Mouse (Mus musculus): ENCODE results near the gene Wnt10b. TPM values are rescaled to one million over a fixed set of nuclear protein-coding genes. Genes with fewer than 3 reads are reported as not detected.

Gene Wnt10b
- polyA plus RNA-seq, 1 experiment from 2014 or later, result not detected

DNA sequence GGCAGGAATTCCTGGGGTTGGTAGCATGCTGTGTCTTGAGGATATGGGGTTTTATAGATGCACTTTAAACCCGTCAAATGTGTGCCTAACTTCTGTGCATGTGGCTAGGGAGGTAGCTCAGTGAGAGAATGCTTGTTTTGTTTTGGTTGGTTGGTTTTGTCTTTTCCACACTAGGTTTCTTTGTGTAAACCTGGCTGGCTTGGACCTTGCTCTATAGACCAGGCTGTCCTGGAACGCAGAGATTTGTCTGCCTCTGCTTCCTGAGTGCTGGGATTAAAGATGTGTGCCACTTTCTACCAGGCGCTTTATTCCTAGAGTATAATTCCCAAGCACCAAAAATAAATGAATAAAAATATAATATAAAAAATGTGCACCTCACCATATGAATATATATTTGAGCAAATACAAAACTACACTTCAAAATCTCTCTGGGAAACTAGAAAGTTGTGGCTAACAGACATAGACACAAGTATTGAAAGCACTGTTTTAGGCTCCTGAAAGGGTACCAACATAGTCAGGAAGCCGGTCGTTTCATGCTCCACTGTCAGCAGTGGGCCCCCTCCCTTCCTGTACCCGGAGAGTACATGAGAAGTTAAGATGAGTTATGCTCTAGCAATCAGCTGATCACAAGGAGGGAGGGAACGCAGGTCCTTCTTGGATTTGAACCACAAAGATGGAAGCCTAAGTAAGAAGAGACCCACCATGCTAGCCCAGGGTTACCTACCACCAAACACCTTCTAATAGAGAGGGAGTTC is 48.0 kb downstream of the Wnt10b start:
- no peak overlapping the region for H3K9ac ChIP-seq
- no peaks in the 10 kb centered on the region for H3K9me3 ChIP-seq (ENCODE audit: control insufficient read depth, low read length)
- H3K27ac ChIP-seq, result no peak overlapping the region
- H3K27me3 ChIP-seq (ENCODE audit: control insufficient read depth, insufficient read depth, low read length), result 0 out of 2 replicates have a peak, but pooled peaks cover 8% of the 10 kb centered on the region
- 0 out of 2 replicates have a peak, but pooled peaks cover 3% of the 10 kb centered on the region for H3K4me1 ChIP-seq (replicated peaks; ENCODE audit: control insufficient read depth, insufficient read depth, low read length)
- no peak overlapping the region for H3K4me3 ChIP-seq (replicated peaks; ENCODE audit: low read length)
- no peak overlapping the region for H3K4me2 ChIP-seq (replicated peaks)
- peaks cover 1% of the 10 kb centered on the region; the same call in 1 of the 2 replicates for H3K36me3 ChIP-seq (replicated peaks; ENCODE audit: control insufficient read depth, insufficient read depth)
- WGBS, result 76% methylated on average over 7 of the region's 7 CpGs
- DNase-seq (ENCODE audit: low spot score) (no peak), ATAC-seq (ENCODE audit: low FRiP score) (no peak)

DNA sequence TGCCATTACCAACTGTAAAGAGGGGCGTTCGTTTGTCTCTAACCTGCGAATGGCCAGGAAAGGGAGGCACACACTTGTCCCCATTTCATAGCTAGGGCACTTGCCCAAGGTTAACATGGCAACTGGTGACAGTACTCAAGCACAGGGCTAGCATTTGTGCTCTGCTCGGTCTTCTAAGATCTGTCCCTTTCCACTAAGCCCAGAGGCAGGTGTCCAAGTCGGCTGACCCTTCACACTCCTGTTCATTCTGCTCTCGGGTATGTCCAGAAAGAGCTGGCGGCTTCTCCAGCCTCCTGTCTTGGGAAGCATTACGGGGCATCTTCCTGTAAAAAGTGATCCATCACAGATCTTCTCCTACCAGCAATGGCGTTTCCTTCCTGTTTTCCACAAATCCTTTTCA is 49.6 kb downstream of the Wnt10b start:
- Histone ChIP-seq H3K9ac (no peak overlapping the region), H3K27ac (no peak overlapping the region), H3K4me1 (replicated peaks; ENCODE audit: control insufficient read depth, insufficient read depth, low read length) (0 out of 2 replicates have a peak, but pooled peaks cover 3% of the 10 kb centered on the region), H3K9me3 (ENCODE audit: control insufficient read depth, low read length) (no peaks in the 10 kb centered on the region), H3K27me3 (ENCODE audit: control insufficient read depth, insufficient read depth, low read length) (peaks cover 13% of the 10 kb centered on the region; the same call in 1 of the 2 replicates), H3K4me2 (replicated peaks) (peak overlapping the region; percentile 86), H3K36me3 (replicated peaks; ENCODE audit: control insufficient read depth, insufficient read depth) (no peaks in the 10 kb centered on the region), H3K4me3 (replicated peaks; ENCODE audit: low read length) (peak overlapping the region; percentile 35; the same call in 1 of the 2 replicates)
- DNase-seq (ENCODE audit: low spot score) (no peak), ATAC-seq (ENCODE audit: low FRiP score) (no peak)
- WGBS, result 35% methylated on average over 9 of the region's 9 CpGs

DNA sequence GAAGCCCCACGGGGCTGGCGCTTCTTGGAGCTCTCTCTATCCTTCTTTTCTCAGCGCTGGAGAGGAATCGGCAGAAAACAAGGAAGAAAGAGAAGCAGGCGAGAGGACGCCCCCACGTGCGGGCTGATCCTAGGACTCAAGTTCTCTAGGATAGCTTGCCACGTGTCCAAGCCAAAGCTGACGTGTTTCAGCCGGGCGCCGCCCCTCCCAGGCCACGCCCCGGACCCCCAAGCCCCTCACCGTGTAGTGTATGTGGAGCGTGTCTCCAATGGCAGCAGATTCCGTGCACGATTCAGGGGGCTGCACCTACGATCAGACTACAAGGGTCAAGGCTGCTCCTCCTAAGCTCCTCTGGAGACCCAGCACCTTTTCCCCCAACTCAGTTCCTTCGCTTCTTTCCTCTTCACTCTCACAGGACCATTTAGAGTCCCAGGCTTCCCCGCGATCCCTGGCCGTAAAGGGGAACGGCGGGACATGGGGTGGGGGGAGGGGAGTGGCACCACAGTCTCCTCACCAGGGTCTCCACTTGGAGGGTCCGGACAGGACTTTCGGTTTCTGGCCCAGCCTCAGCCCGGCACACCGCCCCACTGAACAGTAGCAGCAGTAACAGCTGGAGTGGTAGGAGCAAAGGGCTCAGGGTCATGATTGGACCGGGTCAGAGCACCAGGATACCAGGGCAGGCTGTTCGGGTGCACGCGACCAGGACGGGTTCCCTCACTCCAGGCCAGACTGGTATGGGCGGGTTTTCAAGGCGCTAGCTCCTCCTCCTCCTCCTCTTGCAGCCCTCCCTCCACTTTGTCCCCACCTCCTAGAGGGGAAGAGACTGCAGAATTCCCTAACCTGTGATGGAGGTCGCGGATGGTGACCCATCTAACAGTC is 50.3 kb downstream of the Wnt10b start, which contains the start of gene Fkbp11:
TSS of gene Fkbp11 (minus strand) at position 756 of the 879 bp plus-strand sequence.
- no peaks in the 10 kb centered on the region for H3K36me3 ChIP-seq (replicated peaks; ENCODE audit: control insufficient read depth, insufficient read depth)
- H3K9ac ChIP-seq, result peak within 1 kb of the TSS; percentile 55
- H3K4me2 ChIP-seq (replicated peaks), result peak within 1 kb of the TSS; percentile 86
- H3K4me1 ChIP-seq (replicated peaks; ENCODE audit: control insufficient read depth, insufficient read depth, low read length), result 0 out of 2 replicates have a peak, but pooled peaks cover 3% of the 10 kb centered on the region
- under 1% methylated on average over 39 of the region's 39 CpGs for WGBS
- H3K27ac ChIP-seq, result no peak within 1 kb of the TSS
- DNase-seq (ENCODE audit: low spot score) (peak; percentile 55), ATAC-seq (ENCODE audit: low FRiP score) (peak; percentile 70)
- H3K4me3 ChIP-seq (replicated peaks; ENCODE audit: low read length), result peak within 1 kb of the TSS; percentile 35
- no peaks in the 10 kb centered on the region for H3K9me3 ChIP-seq (ENCODE audit: control insufficient read depth, low read length)
- H3K27me3 ChIP-seq (ENCODE audit: control insufficient read depth, insufficient read depth, low read length), result peaks cover 19% of the 10 kb centered on the region

DNA sequence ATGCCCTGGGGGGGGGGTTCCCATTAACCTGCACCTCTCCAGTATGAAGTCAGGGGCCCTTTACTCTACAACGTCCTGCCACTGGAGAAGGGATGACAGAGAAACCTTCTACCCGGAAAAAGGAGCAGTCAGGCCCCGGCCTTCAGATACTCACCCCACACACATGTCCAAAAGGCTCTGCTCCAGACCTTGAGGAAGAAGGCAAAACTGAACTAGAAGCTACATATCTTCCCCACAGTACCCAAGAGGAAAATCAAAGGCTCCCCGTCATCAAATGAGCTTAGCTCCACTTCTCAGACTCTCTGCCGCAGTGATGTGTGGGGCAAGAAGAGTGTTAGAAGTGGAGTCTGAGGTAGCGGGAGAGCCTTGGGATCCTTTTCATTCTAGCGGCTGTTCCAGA is 51.2 kb downstream of the Wnt10b start:
- ATAC-seq (ENCODE audit: low FRiP score) (no peak), DNase-seq (ENCODE audit: low spot score) (no peak)
- Histone ChIP-seq H3K27ac (no peak overlapping the region), H3K27me3 (ENCODE audit: control insufficient read depth, insufficient read depth, low read length) (peaks cover 19% of the 10 kb centered on the region), H3K4me2 (replicated peaks) (peak overlapping the region; percentile 86), H3K9ac (no peak overlapping the region), H3K36me3 (replicated peaks; ENCODE audit: control insufficient read depth, insufficient read depth) (no peaks in the 10 kb centered on the region), H3K4me3 (replicated peaks; ENCODE audit: low read length) (peak overlapping the region; percentile 35; the same call in 1 of the 2 replicates), H3K9me3 (ENCODE audit: control insufficient read depth, low read length) (no peaks in the 10 kb centered on the region), H3K4me1 (replicated peaks; ENCODE audit: control insufficient read depth, insufficient read depth, low read length) (0 out of 2 replicates have a peak, but pooled peaks cover 3% of the 10 kb centered on the region)
- 51% methylated on average over 7 of the region's 7 CpGs for WGBS

DNA sequence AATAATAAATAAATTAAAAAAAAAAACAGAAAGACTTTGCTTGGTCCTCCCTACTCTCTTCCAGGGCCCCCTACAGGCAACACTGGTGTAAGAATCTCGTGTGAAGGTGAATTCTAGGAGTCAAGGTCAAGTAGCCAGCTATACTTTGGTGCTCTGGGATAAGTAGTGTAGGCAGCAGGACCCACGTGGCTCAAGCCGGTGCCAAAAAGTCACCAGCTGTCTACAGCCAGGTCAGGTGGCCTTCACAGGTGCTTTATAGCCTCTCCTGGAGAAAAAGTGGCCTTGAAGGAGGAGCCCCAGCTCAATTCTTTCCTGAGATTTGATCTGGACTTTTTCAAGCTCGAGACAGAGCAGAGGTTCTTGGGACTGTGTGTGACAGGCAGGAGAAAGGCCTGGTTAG is 51.9 kb downstream of the Wnt10b start:
- ATAC-seq (ENCODE audit: low FRiP score), result no peak
- no peak overlapping the region for H3K4me3 ChIP-seq (replicated peaks; ENCODE audit: low read length)
- H3K9me3 ChIP-seq (ENCODE audit: control insufficient read depth, low read length), result no peaks in the 10 kb centered on the region
- peaks cover 19% of the 10 kb centered on the region for H3K27me3 ChIP-seq (ENCODE audit: control insufficient read depth, insufficient read depth, low read length)
- WGBS, result 82% methylated on average over 4 of the region's 4 CpGs
- no peak for DNase-seq (ENCODE audit: low spot score)
- H3K4me1 ChIP-seq (replicated peaks; ENCODE audit: control insufficient read depth, insufficient read depth, low read length), result 0 out of 2 replicates have a peak, but pooled peaks cover 3% of the 10 kb centered on the region
- H3K4me2 ChIP-seq (replicated peaks), result no peak overlapping the region
- H3K36me3 ChIP-seq (replicated peaks; ENCODE audit: control insufficient read depth, insufficient read depth), result no peaks in the 10 kb centered on the region
- no peak overlapping the region for H3K9ac ChIP-seq
- H3K27ac ChIP-seq, result no peak overlapping the region

DNA sequence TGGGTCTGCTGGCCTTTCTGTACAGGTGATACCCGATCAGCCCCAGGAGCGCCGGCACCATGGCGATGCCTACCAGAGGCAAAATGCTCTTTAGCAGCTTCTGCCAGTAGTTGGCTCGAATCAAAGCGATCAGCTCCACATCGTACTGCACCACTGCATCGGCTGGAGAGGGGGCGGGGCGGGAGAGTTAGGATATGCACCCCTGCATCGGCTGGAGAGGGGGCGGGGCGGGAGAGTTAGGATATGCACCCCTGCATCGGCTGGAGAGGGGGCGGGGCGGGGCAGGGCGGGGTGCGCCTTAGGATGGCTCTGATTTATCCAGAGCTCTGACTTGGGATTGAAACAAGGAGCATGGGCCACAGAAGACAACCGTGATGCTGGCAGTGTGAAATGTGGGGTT is 53.5 kb downstream of the Wnt10b start:
- Histone ChIP-seq H3K36me3 (replicated peaks; ENCODE audit: control insufficient read depth, insufficient read depth) (no peaks in the 10 kb centered on the region), H3K9me3 (ENCODE audit: control insufficient read depth, low read length) (no peaks in the 10 kb centered on the region), H3K4me1 (replicated peaks; ENCODE audit: control insufficient read depth, insufficient read depth, low read length) (0 out of 2 replicates have a peak, but pooled peaks cover 3% of the 10 kb centered on the region), H3K27ac (no peak overlapping the region), H3K4me2 (replicated peaks) (peak overlapping the region; percentile 21), H3K27me3 (ENCODE audit: control insufficient read depth, insufficient read depth, low read length) (peaks cover 15% of the 10 kb centered on the region), H3K9ac (no peak overlapping the region), H3K4me3 (replicated peaks; ENCODE audit: low read length) (no peak overlapping the region)
- 26% methylated on average over 19 of the region's 19 CpGs for WGBS
- ATAC-seq (ENCODE audit: low FRiP score), result no peak
- no peak for DNase-seq (ENCODE audit: low spot score)

DNA sequence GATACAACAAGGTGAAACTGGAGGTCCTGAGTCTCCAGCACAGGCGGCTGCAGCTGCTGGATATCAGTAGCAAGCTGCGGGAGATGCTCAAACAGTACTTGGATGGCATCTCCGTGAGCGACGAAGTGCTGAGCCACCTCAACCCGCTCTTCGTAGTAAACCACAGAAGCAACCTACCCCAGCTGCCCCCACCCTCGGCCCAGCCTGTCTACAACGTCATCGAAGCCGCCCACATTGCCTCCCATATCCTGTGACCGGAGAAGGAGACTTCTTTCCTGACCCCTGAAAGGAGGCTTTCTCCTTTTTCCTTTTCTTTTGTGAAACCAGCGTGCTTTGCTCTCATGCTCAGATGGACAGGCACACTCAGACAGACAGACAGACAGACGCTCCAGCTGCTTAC is 55.1 kb downstream of the Wnt10b start:
- 76% methylated on average over 14 of the region's 14 CpGs for WGBS
- peaks cover 15% of the 10 kb centered on the region for H3K27me3 ChIP-seq (ENCODE audit: control insufficient read depth, insufficient read depth, low read length)
- H3K9ac ChIP-seq, result no peak overlapping the region
- DNase-seq (ENCODE audit: low spot score), result no peak
- no peak overlapping the region for H3K27ac ChIP-seq
- H3K36me3 ChIP-seq (replicated peaks; ENCODE audit: control insufficient read depth, insufficient read depth), result no peaks in the 10 kb centered on the region
- H3K4me1 ChIP-seq (replicated peaks; ENCODE audit: control insufficient read depth, insufficient read depth, low read length), result no peaks in the 10 kb centered on the region
- H3K9me3 ChIP-seq (ENCODE audit: control insufficient read depth, low read length), result no peaks in the 10 kb centered on the region
- H3K4me3 ChIP-seq (replicated peaks; ENCODE audit: low read length), result no peak overlapping the region
- ATAC-seq (ENCODE audit: low FRiP score), result no peak
- no peak overlapping the region for H3K4me2 ChIP-seq (replicated peaks)

DNA sequence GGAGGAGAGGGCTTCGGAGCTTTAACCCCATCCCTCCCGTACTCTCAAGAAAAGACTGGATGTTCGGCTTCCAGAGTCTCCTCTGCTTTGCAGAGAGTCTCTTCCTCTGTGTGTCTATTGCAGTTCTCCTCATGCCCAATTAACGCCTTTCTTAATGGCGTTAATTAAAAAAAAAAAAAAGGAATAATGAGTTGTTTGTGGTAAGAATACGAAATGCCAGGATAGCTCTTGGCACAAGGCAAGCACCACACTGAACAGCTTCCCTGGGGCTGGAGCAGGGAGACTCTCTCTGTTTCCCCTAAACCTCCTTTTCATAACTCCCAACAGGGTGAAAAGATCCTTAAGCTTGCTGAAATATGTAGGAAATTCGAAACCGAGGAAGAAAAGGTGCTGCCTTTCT is 55.8 kb downstream of the Wnt10b start:
- no peak for DNase-seq (ENCODE audit: low spot score)
- peaks cover 15% of the 10 kb centered on the region for H3K27me3 ChIP-seq (ENCODE audit: control insufficient read depth, insufficient read depth, low read length)
- no peaks in the 10 kb centered on the region for H3K9me3 ChIP-seq (ENCODE audit: control insufficient read depth, low read length)
- H3K27ac ChIP-seq, result no peak overlapping the region
- H3K4me1 ChIP-seq (replicated peaks; ENCODE audit: control insufficient read depth, insufficient read depth, low read length), result no peaks in the 10 kb centered on the region
- H3K4me3 ChIP-seq (replicated peaks; ENCODE audit: low read length), result no peak overlapping the region
- no peak overlapping the region for H3K4me2 ChIP-seq (replicated peaks)
- H3K9ac ChIP-seq, result no peak overlapping the region
- H3K36me3 ChIP-seq (replicated peaks; ENCODE audit: control insufficient read depth, insufficient read depth), result no peaks in the 10 kb centered on the region
- ATAC-seq (ENCODE audit: low FRiP score), result no peak
- 78% methylated on average over 8 of the region's 8 CpGs for WGBS
